Mouse (Mus musculus) embryonic stem cell, embryonic (primary cell): ENCODE data around the gene Lhx1.

Experiments used
- CTCF ChIA-PET, 4 experiments: fragments of 300-600 bp in 2 of 4; fragments of 350-600 bp in 2 of 4; sonication (Branson Sonifier 250); formaldehyde crosslinking; loops; one replicate each; lab custom pipeline; 2022; ENCODE audit warnings: inconsistent platforms in 2 of 4; lab: Charles Lee
- POLR2A ChIA-PET, 4 experiments: fragments of 300-600 bp in 2 of 4; fragments of 350-600 bp in 2 of 4; sonication (Branson Sonifier 250); formaldehyde crosslinking; loops; one replicate each; lab custom pipeline; 2022; ENCODE audit warnings: antibody characterized with exemption in 4 of 4, inconsistent platforms in 1 of 4; lab: Charles Lee

Lhx1 gene

DNA sequence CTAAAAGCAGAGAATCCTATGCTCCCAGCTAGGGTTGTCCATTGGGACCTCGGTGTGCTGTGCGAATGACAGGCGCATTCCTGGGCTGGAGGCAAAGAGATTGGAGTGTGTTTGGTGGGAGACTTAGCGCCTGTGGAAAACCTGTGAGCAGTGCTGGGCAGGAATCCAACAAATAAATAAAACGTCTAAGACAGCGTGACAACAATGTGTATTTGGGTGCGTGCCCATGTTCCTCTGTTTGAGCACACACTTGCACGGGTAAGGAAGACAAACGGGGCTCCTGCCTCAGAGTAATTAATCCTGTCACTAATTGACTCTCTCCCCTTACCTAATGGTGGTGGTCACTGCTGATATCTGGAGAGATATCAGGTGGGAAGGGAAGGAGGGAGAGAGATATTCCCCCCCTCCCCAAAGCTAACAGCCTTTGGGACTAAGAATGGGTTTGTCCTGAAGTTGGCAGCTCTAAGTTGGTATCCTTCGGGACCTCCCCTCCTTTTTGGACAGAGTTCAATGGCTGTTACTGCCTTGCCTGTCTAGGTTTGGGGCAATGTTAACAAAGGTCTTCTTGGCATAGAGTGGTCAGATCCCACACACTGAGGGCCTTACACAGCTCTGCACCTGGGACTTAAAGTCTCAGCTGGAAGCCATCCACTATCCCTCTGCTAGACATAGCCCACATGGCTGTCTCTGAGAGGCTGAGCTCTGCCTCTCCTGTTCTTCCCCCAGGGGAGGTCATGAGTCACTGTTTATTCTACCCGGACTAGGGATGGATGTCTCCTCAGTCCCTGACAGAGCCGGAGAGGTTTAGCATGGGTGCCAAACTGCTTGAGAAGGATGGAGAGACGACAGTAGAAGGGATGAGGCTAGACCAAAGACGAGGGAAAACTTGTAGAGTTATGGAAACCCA, 4.7 kb upstream of the Lhx1 start:
- ChIA-PET CTCF (interaction anchor here in 2 of 4 experiments (0.6 to 1.0 kb wide), 2 partner anchors 265 to 266 kb away, joined by 3 read pairs; no protein-coding TSS in a partner anchor), POLR2A (interaction anchor here in 3 of 4 experiments (0.6 to 3.9 kb wide), 4 partner anchors 9 to 115 kb away, joined by 3 to 24 read pairs (median 5); partner anchors contain the start of gene Aatf (in 2 of the 3))

DNA sequence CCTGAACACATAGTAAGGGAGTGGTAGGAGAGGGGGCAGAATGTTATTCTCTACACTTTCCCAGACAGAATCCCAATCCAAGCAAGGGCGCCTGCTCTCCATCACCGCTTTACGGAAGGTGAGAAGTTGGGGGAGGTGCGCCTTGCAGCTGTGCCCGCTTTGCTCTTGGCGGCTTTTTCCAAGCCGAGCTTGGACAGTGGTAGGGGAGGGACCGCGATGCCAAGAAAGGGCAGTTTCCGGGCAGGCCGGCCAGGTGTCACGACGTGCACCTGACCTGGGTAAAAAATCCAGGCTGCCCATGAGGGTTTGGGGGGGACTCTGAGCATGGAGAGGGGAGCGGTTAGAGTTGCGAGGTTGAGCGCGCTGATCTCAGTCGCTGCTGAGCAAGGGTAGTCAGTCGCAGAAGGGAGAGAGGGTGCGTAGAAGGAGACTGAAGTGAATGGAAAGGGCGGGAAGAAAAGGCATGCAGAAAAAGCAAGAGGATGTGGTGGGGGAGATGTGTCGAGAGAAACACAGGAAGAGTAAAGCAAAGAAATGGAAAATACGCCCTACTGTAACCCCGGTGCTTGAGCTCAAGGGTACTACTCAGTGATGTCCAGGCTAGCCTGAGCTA, 3.9 kb upstream of the Lhx1 start:
- ChIA-PET CTCF (interaction anchor here in 2 of 4 experiments (0.7 to 1.0 kb wide), 2 partner anchors 227 to 265 kb away, joined by 3 read pairs; no protein-coding TSS in a partner anchor), POLR2A (interaction anchor here in 3 of 4 experiments (0.6 to 3.9 kb wide), 7 partner anchors 8 to 114 kb away, joined by 3 to 24 read pairs (median 4); partner anchors contain the start of gene Aatf (in 3 of the 3))

DNA sequence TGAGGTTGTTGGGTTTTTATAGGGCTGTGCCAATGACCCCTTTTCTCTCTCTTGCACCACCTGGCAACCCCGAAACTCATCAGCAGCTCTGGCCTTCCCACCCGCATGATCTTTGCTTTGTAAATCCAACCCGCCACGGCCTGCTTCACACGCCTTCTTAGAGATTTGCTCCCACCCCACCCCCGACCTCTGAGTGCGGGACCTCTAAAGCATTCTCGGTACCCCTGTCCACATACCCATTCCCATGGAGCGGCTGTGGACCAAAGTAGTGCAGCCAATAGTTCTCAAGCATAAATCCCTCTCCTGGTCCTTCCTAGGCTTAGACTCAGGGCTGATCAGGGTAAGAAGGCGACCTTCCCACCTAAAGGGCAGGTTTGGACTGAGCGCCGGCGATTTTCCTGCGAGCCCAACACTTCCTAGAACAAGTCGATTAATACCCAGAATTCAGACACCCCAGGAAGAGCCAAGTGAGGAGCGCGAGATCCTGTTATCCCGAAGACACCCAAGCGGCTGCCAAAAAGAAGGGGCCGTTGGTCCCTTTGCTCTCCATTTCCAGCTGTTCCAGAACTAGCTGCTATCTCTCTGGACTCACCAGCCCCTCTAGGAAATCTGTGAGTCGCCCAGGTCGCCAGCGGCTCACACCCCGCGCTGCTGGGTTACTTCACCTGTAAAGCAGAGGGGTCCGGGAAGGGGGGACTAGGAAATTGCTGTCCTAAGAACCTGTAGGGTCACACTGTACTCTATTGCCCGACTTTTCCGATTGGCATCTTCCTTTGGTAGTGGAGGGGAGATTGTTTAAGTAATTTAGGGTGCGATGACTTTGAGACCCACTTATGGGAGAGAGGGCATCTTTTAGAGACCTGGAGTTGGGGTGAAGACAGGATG, 1.9 kb upstream of the Lhx1 start:
- CTCF ChIA-PET = interaction anchor here in 2 of 4 experiments (0.6 to 1.5 kb wide), 2 partner anchors 100 to 288 kb away, joined by 3 to 5 read pairs; no protein-coding TSS in a partner anchor
- POLR2A ChIA-PET = interaction anchor here in 3 of 4 experiments (1.0 to 6.4 kb wide), 7 partner anchors 10 to 27 kb away, joined by 3 to 83 read pairs (median 6); partner anchors contain the start of gene Aatf (in 3 of the 3)

DNA sequence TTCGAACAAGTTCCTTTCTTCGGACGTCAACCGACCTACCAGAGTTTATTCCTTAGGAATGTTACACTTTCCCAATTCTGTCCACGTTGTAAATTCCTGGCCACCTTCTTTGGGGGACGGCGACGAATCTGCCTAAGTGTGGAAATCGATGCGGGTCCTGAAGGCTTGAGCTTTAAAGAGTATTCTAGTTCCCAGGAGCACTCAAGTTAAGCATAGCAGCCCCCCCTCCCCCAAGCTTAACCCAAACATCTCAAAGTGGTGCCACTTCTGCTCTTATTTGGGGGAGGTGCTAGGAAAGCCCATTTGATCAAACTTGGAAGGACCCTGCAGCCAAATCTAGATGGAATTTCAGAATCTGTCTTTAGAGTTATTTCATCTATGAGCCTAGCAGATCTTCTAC, 1.1 kb upstream of the Lhx1 start:
- ChIA-PET POLR2A (interaction anchor here (0.6 to 6.4 kb wide), 7 partner anchors 12 to 292 kb away, joined by 3 to 83 read pairs (median 4); partner anchors contain the start of gene Aatf (in 3 of the 4)), CTCF (interaction anchor here in 3 of 4 experiments (1.0 to 1.8 kb wide), 4 partner anchors 13 to 293 kb away, joined by 3 to 4 read pairs (median 4); partner anchors contain the start of gene Mrm1 (in 1 of the 3))

DNA sequence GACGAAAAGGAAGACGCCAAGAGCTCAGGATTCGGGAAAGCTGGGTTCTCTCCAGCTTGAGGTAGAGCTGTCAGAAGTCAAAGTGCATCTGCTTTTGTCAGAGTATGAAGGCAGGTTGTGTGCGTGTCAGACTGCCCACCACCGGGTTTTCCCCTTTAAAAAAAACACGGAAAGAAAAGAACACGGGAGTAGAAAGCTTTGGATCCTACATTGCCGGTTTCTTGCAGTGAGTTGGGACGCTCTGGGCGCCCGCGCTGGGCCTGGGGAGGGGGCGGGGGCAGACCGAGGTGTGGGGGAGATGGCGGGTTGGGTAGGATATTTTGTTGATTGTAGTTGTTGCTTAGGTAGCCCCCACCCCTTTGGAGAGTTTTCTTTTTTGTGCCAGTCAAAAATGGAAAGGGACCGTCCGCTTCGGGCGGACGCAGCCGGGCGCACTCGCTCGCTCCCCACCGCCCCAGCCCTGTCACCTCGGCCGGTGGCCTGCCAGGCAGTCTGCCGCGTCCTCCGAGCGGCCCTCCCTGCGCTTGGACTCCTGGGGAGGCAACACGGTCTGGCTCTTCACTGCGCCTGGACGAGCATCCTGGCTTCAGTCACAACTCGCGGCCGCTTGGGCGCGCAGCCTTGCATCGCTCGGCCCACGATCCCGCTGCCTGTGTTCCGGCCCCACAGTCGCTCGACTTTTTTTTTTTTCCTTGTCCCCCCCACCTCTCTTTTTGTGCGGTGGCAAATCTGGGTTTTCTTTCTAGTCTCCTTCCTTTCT, 644 bp downstream of the Lhx1 start:
- POLR2A ChIA-PET = interaction anchor here in 3 of 4 experiments (0.6 to 6.4 kb wide), 8 partner anchors 9 to 1208 kb away, joined by 3 to 83 read pairs (median 4); partner anchors contain the start of gene Aatf (in 3 of the 3)
- CTCF ChIA-PET = interaction anchor here in 3 of 4 experiments (0.6 to 2.2 kb wide), 7 partner anchors 9 to 294 kb away, joined by 3 to 10 read pairs (median 4); partner anchors contain the start of genes Aatf (in 1 of the 3) and Mrm1 (in 1 of the 3)

DNA sequence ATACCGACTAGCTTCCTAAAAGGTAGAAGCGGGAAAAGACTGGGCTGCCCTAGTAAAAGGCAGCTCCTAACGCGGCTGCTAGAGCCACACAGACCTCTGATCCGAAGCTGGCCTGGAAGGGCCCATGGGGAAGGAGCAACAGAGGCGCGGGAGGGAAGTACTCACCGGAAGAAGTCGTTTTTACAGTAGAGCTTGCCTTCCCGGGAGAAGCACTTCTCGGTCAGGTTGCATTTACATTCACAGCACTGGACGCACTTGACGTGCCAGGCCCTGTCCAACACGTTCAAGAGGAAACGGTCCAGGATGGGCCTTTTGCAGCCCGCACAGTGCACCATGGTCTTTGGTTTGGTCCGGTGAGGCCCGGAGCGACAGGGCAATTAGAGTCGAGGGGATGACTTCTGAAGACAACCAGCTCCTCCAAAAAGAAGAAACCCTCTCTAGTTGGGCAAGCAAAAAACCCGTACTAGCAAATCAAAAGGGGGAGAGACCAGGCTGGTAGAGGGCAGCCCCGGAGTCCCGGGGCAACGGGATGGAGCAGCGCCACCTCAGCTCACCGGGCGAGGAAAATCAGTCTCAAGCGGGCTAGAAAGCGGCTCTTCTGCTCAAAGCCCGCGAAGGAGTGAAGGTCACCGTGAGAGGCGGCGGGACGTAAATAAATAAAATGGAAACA, 1.4 kb downstream of the Lhx1 start:
- CTCF ChIA-PET = interaction anchor here in 3 of 4 experiments (0.6 to 2.2 kb wide), 5 partner anchors 10 to 782 kb away, joined by 3 to 10 read pairs (median 4); partner anchors contain the start of gene Aatf (in 1 of the 3)
- POLR2A ChIA-PET = interaction anchor here (0.6 to 6.4 kb wide), 8 partner anchors 9 to 599 kb away, joined by 3 to 83 read pairs (median 4); partner anchors contain the start of gene Aatf (in 3 of the 4)

DNA sequence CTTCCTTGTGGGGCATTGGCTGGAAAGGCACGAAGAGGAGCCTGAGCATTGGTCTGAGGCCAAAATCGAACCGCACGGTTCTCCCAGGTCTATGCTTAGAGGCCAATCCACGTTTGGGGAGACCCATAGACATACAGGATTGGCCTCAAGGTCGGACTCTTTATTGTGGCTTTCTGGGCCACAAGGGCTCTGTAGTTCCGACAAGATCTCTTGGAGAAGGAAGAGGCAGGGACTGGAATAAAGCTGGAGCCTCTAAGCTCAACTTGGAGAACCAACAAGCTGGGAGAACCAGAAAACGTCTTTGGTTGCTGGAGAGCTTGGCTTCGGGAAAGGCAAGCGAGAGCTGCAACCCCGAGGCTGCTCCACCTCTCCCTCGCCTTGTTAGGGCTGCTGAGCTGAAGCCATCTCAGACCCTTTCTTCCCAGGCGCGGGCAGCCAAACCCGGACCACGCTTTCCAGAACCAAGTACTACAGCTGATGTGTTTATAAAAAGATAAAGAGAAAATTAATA, 2.0 kb downstream of the Lhx1 start:
- POLR2A ChIA-PET = interaction anchor here (0.6 to 6.4 kb wide), 9 partner anchors 8 to 599 kb away, joined by 3 to 83 read pairs (median 3); partner anchors contain the start of gene Aatf (in 3 of the 4)
- CTCF ChIA-PET = interaction anchor here in 3 of 4 experiments (0.6 to 2.2 kb wide), 3 partner anchors 95 to 783 kb away, joined by 4 to 10 read pairs (median 4); no protein-coding TSS in a partner anchor

DNA sequence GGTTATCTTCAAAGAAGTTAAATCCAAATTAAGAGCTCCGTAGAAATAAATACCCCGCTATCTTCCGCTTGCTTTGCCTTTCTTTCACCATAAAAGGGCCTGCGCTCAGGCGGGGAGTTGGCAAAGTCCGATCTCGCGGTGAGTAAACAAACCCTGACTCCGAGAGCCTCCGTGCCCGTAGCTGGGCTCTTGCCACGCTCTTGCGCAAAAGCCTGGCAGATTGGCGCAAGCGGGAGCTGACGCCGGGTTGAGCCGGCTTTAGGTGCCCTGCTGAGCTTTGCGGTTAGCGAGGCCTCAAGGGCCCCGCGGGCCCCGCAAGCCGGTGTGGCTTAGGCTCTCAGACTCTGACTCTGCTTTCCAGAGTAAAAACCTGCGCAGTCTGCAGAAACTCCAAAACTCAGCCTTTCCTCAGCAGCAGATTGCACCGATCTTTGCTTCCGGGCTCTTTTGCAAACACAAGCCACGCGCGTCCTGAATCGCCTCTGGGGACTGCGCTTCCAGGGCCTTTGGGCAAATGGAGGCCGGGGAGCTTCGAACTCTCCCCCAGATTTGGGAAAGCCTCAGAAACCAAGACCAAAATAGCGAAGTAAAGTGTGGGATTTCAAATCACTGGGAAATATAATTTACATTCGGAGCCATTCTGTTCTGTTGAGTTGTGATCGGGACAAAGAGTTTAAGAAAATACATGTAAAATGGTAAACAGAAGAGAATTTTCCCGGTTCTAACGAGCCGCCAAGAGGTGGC, 2.6 kb downstream of the Lhx1 start:
- ChIA-PET POLR2A (interaction anchor here in 3 of 4 experiments (0.6 to 6.4 kb wide), 8 partner anchors 8 to 598 kb away, joined by 3 to 83 read pairs (median 4); partner anchors contain the start of genes Aatf (in 3 of the 3) and Mrm1 (in 1 of the 3)), CTCF (interaction anchor here in 2 of 4 experiments (1.6 to 2.2 kb wide), 2 partner anchors 96 to 275 kb away, joined by 4 to 10 read pairs; no protein-coding TSS in a partner anchor)

DNA sequence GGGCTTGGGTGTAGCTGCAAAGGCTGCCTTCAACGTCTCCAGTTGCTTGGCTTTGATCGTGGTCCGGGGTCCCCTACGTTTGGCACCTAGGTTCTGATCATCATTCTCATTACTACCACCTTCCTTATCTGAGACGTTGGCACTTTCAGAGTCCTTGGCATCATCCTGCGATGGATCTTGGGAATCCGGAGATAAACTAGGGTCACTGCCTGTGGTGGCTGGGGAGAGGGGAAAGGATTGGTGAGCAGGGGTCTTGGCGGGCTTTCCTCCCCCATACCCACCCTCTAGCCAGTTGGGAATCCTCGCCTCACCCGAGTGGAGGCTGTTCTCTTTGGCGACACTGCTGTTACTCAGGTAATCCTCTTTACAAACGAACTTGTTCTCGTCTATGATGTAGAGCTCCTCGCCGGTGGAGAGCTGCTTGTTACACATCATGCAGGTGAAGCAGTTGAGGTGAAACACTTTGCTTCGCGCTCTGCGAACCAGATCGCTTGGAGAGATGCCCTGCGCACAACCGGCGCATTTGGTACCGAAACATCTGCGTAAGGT, 3.5 kb downstream of the Lhx1 start:
- POLR2A ChIA-PET = interaction anchor here in 3 of 4 experiments (1.0 to 6.4 kb wide), 7 partner anchors 7 to 297 kb away, joined by 3 to 83 read pairs (median 6); partner anchors contain the start of genes Aatf (in 3 of the 3) and Mrm1 (in 1 of the 3)
- CTCF ChIA-PET = interaction anchor here in 2 of 4 experiments (0.5 to 1.6 kb wide), 2 partner anchors 51 to 97 kb away, joined by 4 to 6 read pairs; no protein-coding TSS in a partner anchor

DNA sequence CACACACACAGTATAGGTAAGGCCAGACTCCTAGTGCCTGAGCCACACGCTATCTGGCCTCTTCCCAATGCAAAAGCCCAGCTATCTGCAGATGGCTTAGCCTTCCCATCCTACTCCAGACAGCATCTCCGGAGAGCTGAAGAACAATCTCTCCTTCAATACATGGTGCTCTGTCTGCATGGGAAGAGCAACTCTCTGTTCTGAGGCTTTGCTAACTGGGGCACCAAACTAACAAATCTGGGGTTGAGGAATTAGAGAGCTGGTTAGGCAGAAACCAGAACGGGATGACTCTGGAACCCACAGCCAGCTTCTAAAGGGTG, 4.3 kb downstream of the Lhx1 start:
- CTCF ChIA-PET = no interaction called here
- POLR2A ChIA-PET = interaction anchor here in 2 of 4 experiments (0.6 to 6.4 kb wide), 5 partner anchors 6 to 298 kb away, joined by 6 to 83 read pairs (median 8); partner anchors contain the start of genes Aatf (in 2 of the 2) and Mrm1 (in 1 of the 2)

DNA sequence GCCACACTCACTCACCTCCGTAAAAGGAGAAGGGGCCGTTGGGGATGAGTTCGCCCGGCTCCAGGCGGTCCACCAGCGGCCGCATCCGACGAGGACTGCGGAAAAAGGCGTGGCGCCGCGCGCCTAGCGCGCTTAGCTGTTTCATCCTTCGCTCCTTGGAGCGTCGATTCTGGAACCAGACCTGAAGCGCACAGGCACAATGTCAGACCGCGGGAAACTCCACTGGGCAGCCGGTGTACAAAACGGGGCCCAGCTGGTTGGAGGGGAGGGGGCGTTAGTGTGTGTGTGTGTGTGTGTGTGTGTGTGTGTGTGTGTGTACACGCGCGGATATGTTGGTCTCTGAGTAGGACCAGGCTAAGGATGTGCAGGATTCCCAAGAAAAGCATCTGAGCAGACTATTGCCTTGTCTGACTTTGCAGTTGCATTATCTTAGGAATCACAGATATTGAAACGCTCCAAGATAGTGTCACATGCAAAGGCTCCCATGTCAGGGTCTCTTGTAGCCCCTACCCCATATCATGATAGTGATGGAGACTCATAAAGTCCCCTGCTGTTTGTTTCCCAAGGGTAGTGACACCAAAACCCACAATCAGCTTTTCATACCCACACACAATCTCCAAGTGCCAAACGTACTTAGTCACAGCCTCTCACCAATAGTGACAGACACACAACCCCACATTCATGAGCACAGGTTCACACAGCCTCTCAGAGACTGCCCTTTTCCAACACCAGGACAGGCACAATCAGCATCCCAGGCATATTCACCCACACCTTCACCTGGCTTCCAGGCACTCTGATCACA, 4.9 kb downstream of the Lhx1 start:
- CTCF ChIA-PET = interaction anchor here in 1 of 4 experiments (0.6 kb wide), 1 partner anchor 146 kb away, joined by 3 read pairs; no protein-coding TSS in a partner anchor
- POLR2A ChIA-PET = interaction anchor here in 3 of 4 experiments (0.6 to 6.4 kb wide), 5 partner anchors 6 to 393 kb away, joined by 3 to 66 read pairs (median 6); partner anchors contain the start of genes Aatf (in 1 of the 3) and Mrm1 (in 1 of the 3)

DNA sequence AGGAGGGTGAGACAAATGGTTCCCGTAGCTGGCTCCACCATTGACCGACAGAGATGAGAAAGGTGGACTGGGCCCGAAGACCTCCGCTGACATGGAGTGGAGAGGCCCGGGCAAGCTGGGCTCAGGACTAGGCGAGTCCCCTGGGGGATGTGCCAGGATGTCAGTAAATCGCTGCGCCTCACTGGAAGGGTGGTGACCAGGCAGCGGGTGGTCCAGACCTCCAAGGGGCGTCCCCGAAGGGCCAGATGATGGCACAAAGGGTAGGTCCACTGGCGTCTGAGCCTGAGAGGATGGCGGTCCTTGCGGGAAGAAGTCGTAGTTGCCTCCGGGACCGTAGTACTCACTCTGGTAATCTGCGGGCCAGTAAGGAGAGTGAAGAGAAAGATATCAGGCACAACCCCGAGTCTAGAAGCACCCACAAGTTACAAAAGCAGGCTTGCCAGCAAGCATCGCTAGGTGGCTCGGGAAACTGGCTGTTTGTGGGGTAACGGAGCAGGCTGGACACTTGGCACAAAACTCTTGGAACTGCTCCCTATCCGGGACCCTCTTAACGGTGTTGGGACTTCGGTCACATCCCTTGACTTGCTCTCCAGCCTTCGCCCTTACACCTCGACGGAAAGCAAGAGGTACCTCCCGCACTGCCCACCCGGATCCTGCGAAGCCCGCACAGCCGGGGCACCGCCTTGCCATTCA, 5.6 kb downstream of the Lhx1 start:
- ChIA-PET CTCF (interaction anchor here in 2 of 4 experiments (0.6 kb wide), 3 partner anchors 27 to 1217 kb away, joined by 3 to 4 read pairs (median 3); no protein-coding TSS in a partner anchor), POLR2A (interaction anchor here in 3 of 4 experiments (0.6 to 2.2 kb wide), 5 partner anchors 9 to 1229 kb away, joined by 3 to 6 read pairs (median 3); no protein-coding TSS in a partner anchor)
